Mouse (Mus musculus): ENCODE results near the gene Gm43191.
"Not testable (repeated sequence)": the region's sequence is repeated elsewhere in the genome, so short reads cannot be mapped to it uniquely, and the experiment has no call there.

The Gm43191 gene

GRCm38 (mm10) chr3:116681160-116681559 is at the start of gene Gm43191:
Gm43191 (minus strand) TSS chr3:116681260.
- DNase-seq (ENCODE audit: extremely low spot score, low spot score): no peak

- no peak for DNase-seq (ENCODE audit: extremely low spot score, low spot score)
Observed at GRCm38 (mm10) chr3:116729483-116730174, 48.6 kb upstream of the Gm43191 start.

GRCm38 (mm10) chr3:116726807-116727206 is 45.7 kb upstream of the Gm43191 start:
- DNase-seq (ENCODE audit: extremely low spot score, low spot score): no peak

- peak; percentile 11 for DNase-seq (ENCODE audit: extremely low spot score, low spot score)
Observed at GRCm38 (mm10) chr3:116723496-116724481, 42.7 kb upstream of the Gm43191 start.

GRCm38 (mm10) chr3:116722980-116723379 is 41.9 kb upstream of the Gm43191 start:
- DNase-seq (ENCODE audit: extremely low spot score, low spot score): no peak

GRCm38 (mm10) chr3:116718951-116719350 is 37.9 kb upstream of the Gm43191 start:
- DNase-seq (ENCODE audit: extremely low spot score, low spot score): no peak

- no peak for DNase-seq (ENCODE audit: extremely low spot score, low spot score)
Observed at GRCm38 (mm10) chr3:116713031-116713430, 32.0 kb upstream of the Gm43191 start.

- no peak for DNase-seq (ENCODE audit: extremely low spot score, low spot score)
Observed at GRCm38 (mm10) chr3:116712436-116712881, 31.4 kb upstream of the Gm43191 start, which contains the start of gene Slc35a3. Slc35a3 (minus strand) TSS chr3:116712831.

- DNase-seq (ENCODE audit: extremely low spot score, low spot score): peak; percentile 83
Observed at GRCm38 (mm10) chr3:116711624-116712435, 30.8 kb upstream of the Gm43191 start.

GRCm38 (mm10) chr3:116710941-116711340 is 29.9 kb upstream of the Gm43191 start:
- DNase-seq (ENCODE audit: extremely low spot score, low spot score): peak; percentile 17

GRCm38 (mm10) chr3:116705637-116706204 is 24.7 kb upstream of the Gm43191 start:
- no peak for DNase-seq (ENCODE audit: extremely low spot score, low spot score)

- DNase-seq (ENCODE audit: extremely low spot score, low spot score): no peak
Observed at GRCm38 (mm10) chr3:116703835-116704234, 22.8 kb upstream of the Gm43191 start.

GRCm38 (mm10) chr3:116702647-116703272 is 21.7 kb upstream of the Gm43191 start:
- DNase-seq (ENCODE audit: extremely low spot score, low spot score): no peak

GRCm38 (mm10) chr3:116701601-116702000 is 20.5 kb upstream of the Gm43191 start:
- DNase-seq (ENCODE audit: extremely low spot score, low spot score): no peak

GRCm38 (mm10) chr3:116698786-116699185 is 17.7 kb upstream of the Gm43191 start:
- no peak for DNase-seq (ENCODE audit: extremely low spot score, low spot score)

GRCm38 (mm10) chr3:116695666-116695985 is 14.6 kb upstream of the Gm43191 start:
- DNase-seq (ENCODE audit: extremely low spot score, low spot score): no peak

GRCm38 (mm10) chr3:116694955-116695665 is 14.1 kb upstream of the Gm43191 start:
- no peak for DNase-seq (ENCODE audit: extremely low spot score, low spot score)

GRCm38 (mm10) chr3:116694312-116694711 is 13.3 kb upstream of the Gm43191 start:
- no peak for DNase-seq (ENCODE audit: extremely low spot score, low spot score)

GRCm38 (mm10) chr3:116664281-116664680 is 16.8 kb downstream of the Gm43191 start:
- DNase-seq (ENCODE audit: extremely low spot score, low spot score): not testable (repeated sequence)

- peak; percentile 98 for DNase-seq (ENCODE audit: extremely low spot score, low spot score)
Observed at GRCm38 (mm10) chr3:116662463-116662863, 18.6 kb downstream of the Gm43191 start, which contains the start of gene Mfsd14a. Mfsd14a (minus strand) TSS chr3:116662677.

Measured in neural tube, embryonic 10.5 days (tissue).